Mouse (Mus musculus): Measurements from ENCODE around the gene Rnf34.

Gene Rnf34

GRCm38 (mm10) chr5:122901179-122901578 is 51.3 kb downstream of the Rnf34 start:
- no peak for DNase-seq

GRCm38 (mm10) chr5:122901666-122902065 is 51.8 kb downstream of the Rnf34 start:
- DNase-seq: no peak

GRCm38 (mm10) chr5:122902228-122902627 is 52.4 kb downstream of the Rnf34 start:
- no peak for DNase-seq

GRCm38 (mm10) chr5:122903165-122903564 is 53.3 kb downstream of the Rnf34 start:
- no peak for DNase-seq

GRCm38 (mm10) chr5:122907182-122907581 is 57.3 kb downstream of the Rnf34 start:
- DNase-seq: no peak

GRCm38 (mm10) chr5:122908001-122908400 is 58.2 kb downstream of the Rnf34 start:
- no peak for DNase-seq

- DNase-seq: no peak
Measured at GRCm38 (mm10) chr5:122909481-122909880, 59.6 kb downstream of the Rnf34 start.

GRCm38 (mm10) chr5:122912863-122913262 is 63.0 kb downstream of the Rnf34 start:
- no peak for DNase-seq

- no peak for DNase-seq
Measured at GRCm38 (mm10) chr5:122916147-122916546, 66.3 kb downstream of the Rnf34 start.

- no peak for DNase-seq
Measured at GRCm38 (mm10) chr5:122917982-122918711, 68.3 kb downstream of the Rnf34 start.

- no peak for DNase-seq
Measured at GRCm38 (mm10) chr5:122920557-122920956, 70.7 kb downstream of the Rnf34 start.

All from lung, postnatal 14 days (tissue).